Mouse (Mus musculus) forebrain, embryonic 12.5 days (tissue): ENCODE measurements at regions not wholly inside any gene's neighbourhood (a gene's known extent, or its start where the extent isn't known, plus 50 kb on each side); places are given as distances from the start of the nearest gene placed in this dataset.

Source experiments
- ATAC-seq: fragments of 200-750 bp; cut with Nextera tagmentation; 2 replicates; pipeline ENCODE4 v1.8.0; 2017; ENCODE audit warnings: moderate TSS enrichment; ENCODE audit not compliant: low FRiP score
- H3K27ac ChIP-seq: fragments of 300-500 bp; sonication (generic); 2 replicates; pipeline ENCODE4 v1.5.1; 2016; ENCODE audit warnings: mild to moderate bottlenecking
- H3K27me3 ChIP-seq: fragments of 300-500 bp; sonication (generic); 2 replicates; pipeline ENCODE4 v1.6.1; 2016; ENCODE audit warnings: mild to moderate bottlenecking
- H3K36me3 ChIP-seq: fragments of 300-500 bp; sonication (generic); replicated peaks from 2 replicates; pipeline ENCODE4 v1.6.1; 2016; ENCODE audit warnings: mild to moderate bottlenecking
- H3K4me1 ChIP-seq: fragments of 300-500 bp; sonication (generic); 2 replicates; pipeline ENCODE4 v1.6.1; 2016
- H3K4me2 ChIP-seq: fragments of 300-500 bp; sonication (generic); 2 replicates; pipeline ENCODE4 v1.6.1; 2016; ENCODE audit warnings: mild to moderate bottlenecking, moderate library complexity
- H3K4me3 ChIP-seq: fragments of 300-500 bp; sonication (generic); replicated peaks from 2 replicates; pipeline ENCODE4 v1.5.1; 2016; ENCODE audit warnings: mild to moderate bottlenecking
- H3K9ac ChIP-seq: fragments of 300-500 bp; sonication (generic); 2 replicates; pipeline ENCODE4 v1.6.1; 2016; ENCODE audit warnings: mild to moderate bottlenecking
- H3K9me3 ChIP-seq: fragments of 300-500 bp; sonication (generic); 2 replicates; pipeline ENCODE4 v1.6.1; 2016
- WGBS: fragments of 180-500 bp; shearing (Covaris S2); methylation state at CpG from one replicate; pipeline ENCODE4 v1.1.7; 2016; 5-methylcytosine and 5-hydroxymethylcytosine counted together

- 88% methylated on average over 7 of the region's 7 CpGs for WGBS
- no peak overlapping the region for H3K9ac ChIP-seq
- no peak overlapping the region for H3K4me3 ChIP-seq
- no peak overlapping the region for H3K4me2 ChIP-seq
- H3K36me3 ChIP-seq: no peaks in the 10 kb centered on the region
- H3K4me1 ChIP-seq: no peaks in the 10 kb centered on the region
- no peaks in the 10 kb centered on the region for H3K27me3 ChIP-seq
- no peak for ATAC-seq
- no peak overlapping the region for H3K27ac ChIP-seq
- no peaks in the 10 kb centered on the region for H3K9me3 ChIP-seq
These were observed 85.6 kb downstream of the Gxylt1 start for GRCm38 (mm10) chr15:93189266-93189855.

- H3K4me3 ChIP-seq: no peak overlapping the region
- H3K4me1 ChIP-seq: no peaks in the 10 kb centered on the region
- H3K4me2 ChIP-seq: no peak overlapping the region
- ATAC-seq: no peak
- no peaks in the 10 kb centered on the region for H3K36me3 ChIP-seq
- 74% methylated on average over 5 of the region's 5 CpGs for WGBS
- no peak overlapping the region for H3K9ac ChIP-seq
- H3K9me3 ChIP-seq: no peaks in the 10 kb centered on the region
- H3K27me3 ChIP-seq: no peaks in the 10 kb centered on the region
- H3K27ac ChIP-seq: no peak overlapping the region
These were observed 98.8 kb downstream of the Gxylt1 start for GRCm38 (mm10) chr15:93176221-93176620.

GRCm38 (mm10) chr15:93168784-93169183 is 106.2 kb downstream of the Gxylt1 start:
- H3K27me3 ChIP-seq: no peaks in the 10 kb centered on the region
- no peaks in the 10 kb centered on the region for H3K4me1 ChIP-seq
- 90% methylated on average over 3 of the region's 3 CpGs for WGBS
- no peak overlapping the region for H3K4me3 ChIP-seq
- ATAC-seq: no peak
- no peaks in the 10 kb centered on the region for H3K9me3 ChIP-seq
- no peaks in the 10 kb centered on the region for H3K36me3 ChIP-seq
- H3K27ac ChIP-seq: no peak overlapping the region
- no peak overlapping the region for H3K4me2 ChIP-seq
- no peak overlapping the region for H3K9ac ChIP-seq

- Histone ChIP-seq H3K4me2 (no peak overlapping the region), H3K9me3 (no peaks in the 10 kb centered on the region), H3K27me3 (no peaks in the 10 kb centered on the region), H3K4me3 (no peak overlapping the region), H3K9ac (no peak overlapping the region), H3K4me1 (peaks cover 2% of the 10 kb centered on the region; the same call in 1 of the 2 replicates), H3K27ac (no peak overlapping the region), H3K36me3 (no peaks in the 10 kb centered on the region)
- 93% methylated on average over 9 of the region's 9 CpGs for WGBS
- ATAC-seq: no peak
These were observed 107.5 kb downstream of the Gxylt1 start for GRCm38 (mm10) chr15:93167451-93167850.

- H3K4me3 ChIP-seq: no peak overlapping the region
- H3K4me1 ChIP-seq: peaks cover 16% of the 10 kb centered on the region
- H3K36me3 ChIP-seq: no peaks in the 10 kb centered on the region
- no peak overlapping the region for H3K27ac ChIP-seq
- H3K9ac ChIP-seq: no peak overlapping the region
- no peak for ATAC-seq
- WGBS: 58% methylated on average over 25 of the region's 25 CpGs
- H3K9me3 ChIP-seq: no peaks in the 10 kb centered on the region
- no peak overlapping the region for H3K4me2 ChIP-seq
- H3K27me3 ChIP-seq: no peaks in the 10 kb centered on the region; the same call in 1 of the 2 replicates
These were observed 112.8 kb downstream of the Gxylt1 start for GRCm38 (mm10) chr15:93161924-93162910.

GRCm38 (mm10) chr15:93161329-93161728 is 113.7 kb downstream of the Gxylt1 start:
- Histone ChIP-seq H3K4me3 (no peak overlapping the region), H3K9me3 (no peaks in the 10 kb centered on the region), H3K36me3 (no peaks in the 10 kb centered on the region), H3K4me1 (peaks cover 16% of the 10 kb centered on the region), H3K9ac (no peak overlapping the region), H3K27ac (no peak overlapping the region), H3K27me3 (no peaks in the 10 kb centered on the region; the same call in 1 of the 2 replicates), H3K4me2 (no peak overlapping the region)
- ATAC-seq: no peak
- 51% methylated on average over 7 of the region's 7 CpGs for WGBS

- Histone ChIP-seq H3K36me3 (no peaks in the 10 kb centered on the region), H3K9me3 (no peaks in the 10 kb centered on the region), H3K9ac (no peak overlapping the region), H3K4me3 (no peak overlapping the region), H3K27me3 (no peaks in the 10 kb centered on the region; the same call in 1 of the 2 replicates), H3K27ac (no peak overlapping the region), H3K4me2 (no peak overlapping the region), H3K4me1 (peaks cover 5% of the 10 kb centered on the region; the same call in 1 of the 2 replicates)
- ATAC-seq: no peak
- WGBS: 83% methylated on average over 3 of the region's 3 CpGs
These were observed 119.2 kb downstream of the Gxylt1 start for GRCm38 (mm10) chr15:93155756-93156155.

- H3K4me2 ChIP-seq: no peak overlapping the region
- no peak overlapping the region for H3K27ac ChIP-seq
- ATAC-seq: no peak
- H3K9ac ChIP-seq: no peak overlapping the region
- H3K4me1 ChIP-seq: peaks cover 5% of the 10 kb centered on the region; the same call in 1 of the 2 replicates
- no peaks in the 10 kb centered on the region for H3K36me3 ChIP-seq
- no peaks in the 10 kb centered on the region for H3K9me3 ChIP-seq
- no peaks in the 10 kb centered on the region; the same call in 1 of the 2 replicates for H3K27me3 ChIP-seq
- H3K4me3 ChIP-seq: no peak overlapping the region
- WGBS: 64% methylated on average over 4 of the region's 4 CpGs
These were observed 121.0 kb downstream of the Gxylt1 start for GRCm38 (mm10) chr15:93154022-93154421.

- H3K27ac ChIP-seq: no peak overlapping the region
- ATAC-seq: no peak
- H3K4me2 ChIP-seq: no peak overlapping the region
- H3K27me3 ChIP-seq: no peaks in the 10 kb centered on the region
- no peak overlapping the region for H3K9ac ChIP-seq
- H3K4me3 ChIP-seq: no peak overlapping the region
- no peaks in the 10 kb centered on the region for H3K9me3 ChIP-seq
- WGBS: 90% methylated on average over 9 of the region's 9 CpGs
- H3K36me3 ChIP-seq: no peaks in the 10 kb centered on the region
- no peaks in the 10 kb centered on the region for H3K4me1 ChIP-seq
These were observed 130.1 kb downstream of the Gxylt1 start for GRCm38 (mm10) chr15:93144899-93145298.

GRCm38 (mm10) chr15:93144264-93144663 is 130.7 kb downstream of the Gxylt1 start:
- 58% methylated on average over 4 of the region's 4 CpGs for WGBS
- Histone ChIP-seq H3K27ac (no peak overlapping the region), H3K27me3 (no peaks in the 10 kb centered on the region), H3K4me3 (no peak overlapping the region), H3K9me3 (no peaks in the 10 kb centered on the region), H3K9ac (no peak overlapping the region), H3K4me2 (no peak overlapping the region), H3K36me3 (no peaks in the 10 kb centered on the region), H3K4me1 (no peaks in the 10 kb centered on the region)
- ATAC-seq: no peak

GRCm38 (mm10) chr15:93133379-93133778 is 141.6 kb downstream of the Gxylt1 start:
- WGBS: 71% methylated on average over 18 of the region's 18 CpGs
- no peak overlapping the region for H3K4me2 ChIP-seq
- H3K4me1 ChIP-seq: no peaks in the 10 kb centered on the region
- H3K9me3 ChIP-seq: no peaks in the 10 kb centered on the region
- ATAC-seq: no peak
- no peak overlapping the region for H3K4me3 ChIP-seq
- H3K27ac ChIP-seq: no peak overlapping the region
- no peak overlapping the region for H3K9ac ChIP-seq
- no peaks in the 10 kb centered on the region for H3K27me3 ChIP-seq
- no peaks in the 10 kb centered on the region for H3K36me3 ChIP-seq

GRCm38 (mm10) chr15:93131056-93131455 is 143.9 kb downstream of the Gxylt1 start:
- H3K27me3 ChIP-seq: no peaks in the 10 kb centered on the region
- H3K9me3 ChIP-seq: no peaks in the 10 kb centered on the region
- no peaks in the 10 kb centered on the region for H3K36me3 ChIP-seq
- no peak overlapping the region for H3K9ac ChIP-seq
- H3K4me1 ChIP-seq: no peaks in the 10 kb centered on the region
- no peak overlapping the region for H3K27ac ChIP-seq
- H3K4me3 ChIP-seq: no peak overlapping the region
- no peak for ATAC-seq
- no peak overlapping the region for H3K4me2 ChIP-seq
